Mouse (Mus musculus): ENCODE data around the gene Foxred1.

DNA sequence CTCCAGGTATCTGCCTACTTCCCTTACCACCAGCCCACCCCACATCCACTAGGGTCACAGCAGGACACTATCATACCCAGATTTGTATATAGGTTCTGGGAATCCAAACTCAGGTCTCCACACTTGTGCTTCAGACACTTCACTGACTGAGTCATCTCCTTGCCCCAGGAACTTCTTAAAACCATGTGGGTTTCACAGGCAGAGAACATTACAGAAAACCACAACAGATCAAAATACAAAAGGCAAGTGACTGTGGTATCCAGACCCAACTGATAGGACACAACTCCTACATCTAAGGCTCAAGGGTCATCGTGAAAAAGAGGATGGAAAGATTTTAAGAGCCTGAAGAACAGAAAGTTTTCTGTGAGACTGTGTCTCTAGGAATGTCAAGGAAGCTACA is 37.5 kb downstream of the Foxred1 start:
- TF ChIP-seq CTCF (conservative IDR thresholded peaks at IDR 0.05; ENCODE audit: low read length) (no peak), POU5F1 (IDR thresholded peaks at IDR 0.05; ENCODE audit: borderline replicate concordance, low read length) (no peak), NANOG (IDR thresholded peaks at IDR 0.05; ENCODE audit: borderline replicate concordance, low read length) (no peak)

Data from E14TG2a.4 (cell line).